Mouse (Mus musculus) cortical plate, adult 2 months (tissue): ENCODE measurements around the gene Rfwd3.

Source experiments
- CTCF ChIP-seq: fragments of 200-500 bp; IDR thresholded peaks from 2 replicates; pipeline ENCODE4 v1.5.1; 2011; ENCODE audit warnings: mild to moderate bottlenecking, control low read depth, low read length; ENCODE audit not compliant: insufficient read depth; ENCODE audit errors: extremely low read depth
- POLR2A ChIP-seq: fragments of 200-500 bp; IDR thresholded peaks from 2 replicates; pipeline ENCODE4 v1.6.1; 2011; ENCODE audit warnings: mild to moderate bottlenecking, low read length, control low read depth; ENCODE audit not compliant: insufficient read depth; ENCODE audit errors: extremely low read depth

DNA sequence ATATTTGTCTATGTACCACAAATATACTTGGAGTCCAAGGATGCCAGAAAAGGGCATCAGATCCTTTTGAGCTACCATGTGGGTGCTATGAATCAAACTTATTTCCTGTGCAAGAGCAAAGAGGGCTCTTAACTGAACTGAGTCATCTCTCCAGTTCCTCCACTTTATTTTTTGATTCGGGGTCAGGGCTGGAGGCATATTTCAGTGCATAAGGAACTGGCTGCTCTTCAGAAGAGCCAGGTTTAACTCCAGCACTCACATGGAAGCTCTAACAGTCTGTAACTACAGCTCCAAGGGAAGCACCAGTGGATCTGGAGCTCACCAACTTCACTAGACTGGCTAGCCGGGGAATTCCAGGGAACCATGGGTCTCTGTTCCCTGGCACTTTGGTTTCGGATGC, 62.7 kb downstream of the Rfwd3 start:
- TF ChIP-seq CTCF (no peak), POLR2A (no peak)
